Mouse (Mus musculus): ENCODE data around the gene Cldn19.

DNA sequence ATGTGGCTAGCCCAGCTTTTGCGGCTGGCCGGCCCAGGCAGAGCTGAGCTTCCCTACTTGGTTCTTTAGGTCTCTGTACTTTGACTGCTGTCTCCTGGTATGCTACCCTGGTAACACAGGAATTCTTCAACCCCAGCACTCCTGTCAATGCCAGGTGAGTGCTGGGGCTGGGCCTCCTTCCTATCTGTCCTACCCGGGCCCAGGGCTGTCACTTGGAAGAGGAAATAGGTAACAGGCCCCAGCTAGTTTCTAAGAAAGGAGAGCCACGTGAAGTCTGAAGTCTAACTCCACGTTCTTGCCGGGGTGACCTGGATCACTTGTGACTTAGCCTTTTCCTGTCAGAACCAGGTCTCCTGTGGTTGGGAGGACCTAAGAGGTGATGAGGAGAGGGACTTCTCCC lies 1.9 kb downstream of the Cldn19 start:
- TF ChIP-seq CTCF (IDR thresholded peaks at IDR 0.05; ENCODE audit: low read depth, low read length) (no peak), POLR2A (IDR thresholded peaks at IDR 0.05; ENCODE audit: extremely low read depth, insufficient read depth, low read length) (no peak)
